Mouse (Mus musculus): Measurements from ENCODE around the gene Sertad2. TPM values are rescaled to one million over a fixed set of nuclear protein-coding genes. Genes with fewer than 3 reads are reported as not detected.

Gene Sertad2
- polyA plus RNA-seq, 1 experiment from 2014 or later: 28.0 TPM

DNA sequence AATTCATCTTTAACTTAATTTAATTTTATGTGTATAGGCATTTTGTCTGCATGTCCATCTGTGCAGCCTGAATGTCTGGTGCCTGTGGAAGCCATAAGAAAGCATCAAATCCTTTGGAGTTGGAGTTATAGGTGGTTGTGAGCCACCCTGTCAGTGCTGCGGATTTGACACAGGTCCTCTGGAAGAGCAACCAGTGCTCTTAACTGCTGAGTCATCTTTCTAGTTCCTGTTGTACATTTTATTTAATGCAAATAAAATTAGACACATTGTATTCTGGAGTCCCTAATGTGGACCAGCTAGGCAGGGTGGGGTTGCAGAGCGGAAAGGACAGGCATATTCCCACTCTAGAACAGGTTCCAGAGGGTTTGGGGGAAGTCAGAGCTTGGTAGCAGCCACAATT lies 9.0 kb downstream of the Sertad2 start:
- WGBS: 99% methylated on average over 2 of the region's 2 CpGs
- no peak overlapping the region for H3K9ac ChIP-seq (replicated peaks)

GRCm38 (mm10) chr11:20552758-20553673 lies 10.0 kb downstream of the Sertad2 start:
- H3K36me3 ChIP-seq: no peaks in the 10 kb centered on the region
- ATAC-seq (ENCODE audit: low FRiP score): no peak
- no peaks in the 10 kb centered on the region for H3K9me3 ChIP-seq (replicated peaks)
- H3K9ac ChIP-seq (replicated peaks): no peak overlapping the region
- H3K27ac ChIP-seq (replicated peaks): no peak overlapping the region
- WGBS: 67% methylated on average over 8 of the region's 8 CpGs
- H3K4me2 ChIP-seq: no peak overlapping the region
- H3K27me3 ChIP-seq (replicated peaks): no peaks in the 10 kb centered on the region
- no peaks in the 10 kb centered on the region for H3K4me1 ChIP-seq
- H3K4me3 ChIP-seq (replicated peaks): no peak overlapping the region

More for the DNA sequence above, 9.0 kb downstream of the Sertad2 start:
- H3K4me2 ChIP-seq: no peak overlapping the region
- H3K4me1 ChIP-seq: no peaks in the 10 kb centered on the region
- H3K9me3 ChIP-seq (replicated peaks): no peaks in the 10 kb centered on the region
- no peak overlapping the region for H3K27ac ChIP-seq (replicated peaks)
- H3K27me3 ChIP-seq (replicated peaks): no peaks in the 10 kb centered on the region
- no peaks in the 10 kb centered on the region for H3K36me3 ChIP-seq
- no peak for ATAC-seq (ENCODE audit: low FRiP score)
- H3K4me3 ChIP-seq (replicated peaks): no peak overlapping the region

DNA sequence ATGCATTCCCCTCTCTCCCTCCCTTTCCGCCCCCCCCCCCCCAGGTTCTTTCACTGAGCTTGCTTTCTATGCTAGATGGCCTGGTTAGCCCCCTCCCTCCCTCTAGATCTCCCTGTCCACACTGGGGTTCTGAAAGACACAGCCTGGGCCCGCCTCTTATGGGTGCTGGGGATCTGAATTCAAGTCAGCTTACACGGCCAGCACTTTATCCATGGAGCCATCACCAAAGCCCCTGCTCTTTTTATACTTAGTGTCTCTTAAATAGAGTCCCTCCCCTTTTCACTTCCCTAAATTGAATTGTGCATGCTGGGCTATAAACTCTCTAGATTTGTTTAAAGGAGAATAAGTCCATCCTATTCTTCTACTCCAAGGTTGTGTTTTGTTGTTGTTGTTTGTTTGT lies 12.6 kb downstream of the Sertad2 start:
- Histone ChIP-seq H3K4me1 (no peaks in the 10 kb centered on the region), H3K9ac (replicated peaks) (no peak overlapping the region), H3K36me3 (no peaks in the 10 kb centered on the region), H3K4me3 (replicated peaks) (no peak overlapping the region), H3K9me3 (replicated peaks) (no peaks in the 10 kb centered on the region), H3K27me3 (replicated peaks) (no peaks in the 10 kb centered on the region), H3K27ac (replicated peaks) (no peak overlapping the region), H3K4me2 (no peak overlapping the region)
- no peak for ATAC-seq (ENCODE audit: low FRiP score)
- 79% methylated on average over 2 of the region's 3 CpGs for WGBS

DNA sequence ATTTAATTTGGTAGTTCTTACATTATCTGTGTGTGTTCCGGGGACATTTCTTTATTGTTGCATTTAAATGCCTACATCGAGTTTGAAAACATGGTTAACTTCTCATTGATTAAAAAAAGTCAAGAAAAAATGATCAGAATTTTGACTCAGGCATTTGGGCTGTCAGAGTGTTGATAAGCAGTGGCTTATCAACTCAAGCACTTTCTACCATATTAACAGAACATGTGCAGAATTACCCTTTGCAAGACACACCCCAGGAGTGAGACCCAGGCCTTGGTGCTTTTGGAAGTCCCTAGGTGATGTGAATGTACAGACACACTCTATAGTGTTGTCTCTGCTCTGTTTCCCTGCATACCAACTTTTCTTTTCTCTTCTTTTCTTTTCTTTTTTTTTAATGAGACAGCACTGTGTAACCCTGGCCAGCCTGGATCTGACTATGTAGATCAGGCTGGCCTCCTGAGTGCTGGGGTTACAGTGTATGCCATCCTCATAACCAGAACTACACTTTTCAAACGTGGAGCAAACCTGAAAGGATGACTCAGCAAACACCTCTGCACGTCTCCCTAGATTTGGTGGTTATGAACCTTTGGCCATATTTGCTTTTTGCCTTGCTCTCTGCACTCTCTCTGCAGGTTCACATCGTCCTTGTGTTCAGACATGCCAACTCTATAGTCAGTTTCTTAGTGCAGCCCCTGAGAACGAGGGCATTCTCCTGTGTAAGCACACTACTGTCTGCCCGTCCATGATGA lies 13.3 kb downstream of the Sertad2 start:
- 85% methylated on average over 7 of the region's 7 CpGs for whole genome bisulfite sequencing
- Histone ChIP-seq H3K36me3 (no peaks in the 10 kb centered on the region), H3K27ac (replicated peaks) (no peak overlapping the region), H3K4me3 (replicated peaks) (no peak overlapping the region), H3K27me3 (replicated peaks) (no peaks in the 10 kb centered on the region), H3K4me1 (peaks cover 3% of the 10 kb centered on the region), H3K9me3 (replicated peaks) (no peaks in the 10 kb centered on the region), H3K9ac (replicated peaks) (no peak overlapping the region), H3K4me2 (no peak overlapping the region)
- ATAC-seq (ENCODE audit: low FRiP score): no peak

GRCm38 (mm10) chr11:20559236-20559950 lies 16.3 kb downstream of the Sertad2 start:
- no peak overlapping the region for H3K27ac ChIP-seq (replicated peaks)
- H3K4me2 ChIP-seq: no peak overlapping the region
- H3K9ac ChIP-seq (replicated peaks): no peak overlapping the region
- ATAC-seq (ENCODE audit: low FRiP score): no peak
- WGBS: 69% methylated on average over 11 of the region's 11 CpGs
- no peak overlapping the region for H3K4me3 ChIP-seq (replicated peaks)
- peaks cover 14% of the 10 kb centered on the region for H3K4me1 ChIP-seq
- no peaks in the 10 kb centered on the region for H3K36me3 ChIP-seq
- H3K27me3 ChIP-seq (replicated peaks): no peaks in the 10 kb centered on the region
- no peaks in the 10 kb centered on the region for H3K9me3 ChIP-seq (replicated peaks)

DNA sequence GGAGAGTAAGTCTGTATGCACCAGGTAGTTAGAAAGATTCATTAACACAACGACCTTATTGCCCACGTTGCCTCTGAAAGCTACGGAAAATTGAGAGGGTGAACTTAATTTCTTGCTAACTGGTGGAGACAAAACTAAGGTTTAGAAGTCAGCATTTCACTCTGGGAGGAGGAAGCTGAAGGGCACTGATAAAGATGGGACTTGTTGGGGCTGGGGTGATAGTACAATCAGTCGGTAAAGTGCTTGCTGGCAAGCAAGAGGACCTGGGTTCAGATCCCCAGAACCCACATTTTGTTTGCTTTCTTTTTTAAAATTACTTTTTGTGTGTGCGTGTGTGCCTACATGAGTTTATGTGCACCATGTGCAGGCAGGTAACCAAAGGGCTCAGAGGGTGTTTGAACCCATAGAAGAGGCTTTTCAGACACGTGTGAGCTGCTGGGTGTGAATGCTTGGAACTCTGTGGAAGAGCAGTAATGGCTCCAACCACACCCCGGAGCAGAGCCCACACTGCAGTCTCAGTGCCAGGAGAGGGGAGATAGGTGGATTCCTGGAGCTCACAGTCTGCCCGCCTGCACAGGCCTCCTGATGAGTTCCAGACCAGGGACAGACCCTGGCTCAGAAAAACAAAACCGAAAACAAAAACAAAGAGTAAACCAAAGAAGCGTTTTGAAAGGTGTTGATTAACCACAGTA lies 17.0 kb downstream of the Sertad2 start:
- WGBS: 71% methylated on average over 10 of the region's 10 CpGs
- H3K27ac ChIP-seq (replicated peaks): no peak overlapping the region
- ATAC-seq (ENCODE audit: low FRiP score): no peak

DNA sequence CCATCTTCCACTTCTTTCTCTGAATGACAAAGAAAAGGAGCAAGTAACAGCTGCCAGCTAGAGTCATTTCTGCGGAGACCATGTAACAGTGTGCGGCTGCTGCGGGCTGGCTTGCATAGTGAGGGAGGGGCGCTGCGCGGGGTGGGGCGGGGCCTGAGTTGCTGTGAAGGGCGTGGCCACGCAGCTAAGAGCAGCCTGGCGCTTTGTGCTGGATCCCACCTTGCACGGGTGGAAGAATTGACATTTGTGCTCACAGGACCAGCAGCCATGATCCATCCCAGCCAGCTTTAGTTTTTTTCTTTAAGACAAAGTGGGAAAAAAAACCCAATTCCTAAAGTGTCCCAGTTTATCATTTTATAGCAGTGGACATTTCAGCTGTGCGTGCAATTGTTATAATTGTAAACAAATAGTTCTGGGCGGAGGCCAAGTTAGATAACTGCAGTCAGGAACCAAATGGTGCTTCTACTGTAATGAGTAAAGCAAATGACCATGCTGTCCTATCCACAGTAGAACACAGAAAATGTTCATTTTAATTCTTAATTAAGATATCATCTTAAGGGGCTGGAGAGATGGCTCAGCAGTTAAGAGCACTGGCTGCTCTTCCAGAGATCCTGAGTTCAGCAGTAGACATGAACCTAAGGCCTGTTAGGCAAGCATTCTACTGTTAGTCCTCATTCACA lies 18.4 kb downstream of the Sertad2 start:
- H3K9ac ChIP-seq (replicated peaks): no peak overlapping the region
- H3K4me2 ChIP-seq: peak overlapping the region; percentile 56
- no peaks in the 10 kb centered on the region for H3K27me3 ChIP-seq (replicated peaks)
- H3K9me3 ChIP-seq (replicated peaks): no peaks in the 10 kb centered on the region
- H3K4me1 ChIP-seq: peaks cover 14% of the 10 kb centered on the region
- peak; percentile 97 for ATAC-seq (ENCODE audit: low FRiP score)
- WGBS: 5% methylated on average over 13 of the region's 13 CpGs
- peak overlapping the region; percentile 56 for H3K27ac ChIP-seq (replicated peaks)
- H3K36me3 ChIP-seq: no peaks in the 10 kb centered on the region
- H3K4me3 ChIP-seq (replicated peaks): peak overlapping the region; percentile 23

More for the DNA sequence above, 17.0 kb downstream of the Sertad2 start:
- no peaks in the 10 kb centered on the region for H3K27me3 ChIP-seq (replicated peaks)
- no peak overlapping the region for H3K4me3 ChIP-seq (replicated peaks)
- no peaks in the 10 kb centered on the region for H3K9me3 ChIP-seq (replicated peaks)
- peaks cover 14% of the 10 kb centered on the region for H3K4me1 ChIP-seq
- H3K4me2 ChIP-seq: no peak overlapping the region
- no peaks in the 10 kb centered on the region for H3K36me3 ChIP-seq
- no peak overlapping the region for H3K9ac ChIP-seq (replicated peaks)

DNA sequence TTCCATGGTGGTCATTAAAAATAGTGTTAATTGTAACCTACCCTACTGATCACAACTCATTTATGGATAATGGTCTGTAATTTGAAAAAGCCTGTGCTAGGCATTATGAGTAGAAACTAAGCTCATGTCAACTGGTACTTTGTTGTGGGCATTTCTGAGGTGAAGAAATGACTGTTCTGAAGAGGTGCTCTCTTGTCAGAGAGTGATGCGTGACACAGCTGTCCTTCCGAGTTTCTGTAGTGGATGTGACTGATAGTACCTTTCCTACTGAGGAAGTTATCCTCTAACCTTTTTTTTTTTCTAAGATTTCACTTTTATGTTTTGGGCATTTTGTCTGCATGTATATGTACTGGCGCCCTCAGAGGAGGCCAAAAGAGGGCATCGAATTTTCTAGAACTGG lies 22.0 kb downstream of the Sertad2 start:
- Histone ChIP-seq H3K9me3 (replicated peaks) (no peaks in the 10 kb centered on the region), H3K4me2 (no peak overlapping the region), H3K4me1 (peaks cover 14% of the 10 kb centered on the region), H3K36me3 (no peaks in the 10 kb centered on the region), H3K9ac (replicated peaks) (no peak overlapping the region), H3K4me3 (replicated peaks) (no peak overlapping the region), H3K27ac (replicated peaks) (no peak overlapping the region), H3K27me3 (replicated peaks) (no peaks in the 10 kb centered on the region)
- WGBS: 96% methylated on average over 4 of the region's 4 CpGs
- ATAC-seq (ENCODE audit: low FRiP score): no peak

GRCm38 (mm10) chr11:20571702-20572413 lies 28.8 kb downstream of the Sertad2 start:
- no peak overlapping the region for H3K9ac ChIP-seq (replicated peaks)
- no peaks in the 10 kb centered on the region; the same call in 1 of the 2 replicates for H3K36me3 ChIP-seq
- H3K27ac ChIP-seq (replicated peaks): 0 out of 2 replicates have a peak overlapping the region, but pooled peaks have one; percentile 24
- no peaks in the 10 kb centered on the region for H3K4me1 ChIP-seq
- no peaks in the 10 kb centered on the region for H3K27me3 ChIP-seq (replicated peaks)
- H3K9me3 ChIP-seq (replicated peaks): no peaks in the 10 kb centered on the region
- peak; percentile 71 for ATAC-seq (ENCODE audit: low FRiP score)
- H3K4me2 ChIP-seq: no peak overlapping the region
- 26% methylated on average over 5 of the region's 5 CpGs for WGBS
- H3K4me3 ChIP-seq (replicated peaks): no peak overlapping the region

DNA sequence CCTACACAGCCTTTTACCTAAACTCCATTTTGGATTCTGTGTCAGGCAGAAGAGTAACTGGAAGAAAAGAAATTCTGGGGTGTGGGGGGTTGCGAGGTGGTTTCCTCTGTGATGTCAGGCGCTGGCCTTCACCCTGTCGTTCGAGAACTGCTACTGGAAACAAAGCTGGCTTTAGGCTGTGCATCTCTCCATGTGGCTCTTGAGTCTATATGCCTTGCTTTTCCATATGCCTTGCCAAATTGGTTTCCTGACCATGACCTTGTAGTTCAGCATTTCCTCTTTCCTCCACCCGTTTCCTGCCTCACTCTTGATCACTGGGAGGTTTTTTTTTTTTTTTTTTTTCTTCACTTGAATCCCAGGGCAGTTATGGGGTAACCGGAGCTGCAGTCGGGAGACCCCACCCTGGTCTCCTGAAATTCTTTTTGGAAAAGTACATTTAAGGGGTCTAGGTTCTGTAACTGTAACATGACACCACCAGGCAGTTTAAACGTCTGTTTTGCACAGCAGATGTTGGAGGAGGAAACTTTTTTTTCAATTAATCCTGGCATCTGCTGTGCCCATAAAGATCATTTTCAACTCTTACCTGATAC lies 33.1 kb downstream of the Sertad2 start:
- no peak overlapping the region for H3K9ac ChIP-seq (replicated peaks)
- no peak overlapping the region for H3K27ac ChIP-seq (replicated peaks)
- no peak overlapping the region for H3K4me3 ChIP-seq (replicated peaks)
- no peaks in the 10 kb centered on the region; the same call in 1 of the 2 replicates for H3K36me3 ChIP-seq
- H3K4me2 ChIP-seq: no peak overlapping the region
- 66% methylated on average over 8 of the region's 8 CpGs for WGBS
- no peak for ATAC-seq (ENCODE audit: low FRiP score)
- no peaks in the 10 kb centered on the region for H3K9me3 ChIP-seq (replicated peaks)
- no peaks in the 10 kb centered on the region for H3K4me1 ChIP-seq
- H3K27me3 ChIP-seq (replicated peaks): no peaks in the 10 kb centered on the region

All from neural tube, embryonic 15.5 days (tissue).